Mouse (Mus musculus) embryonic fibroblast, embryonic 13.5 days (primary cell): ENCODE data around the gene Zfp512b.

ENCODE experiments used
- CTCF ChIP-seq: IDR thresholded peaks from 2 replicates; pipeline ENCODE4 v1.5.1; 2011; ENCODE audit warnings: mild to moderate bottlenecking, control low read depth, low read length, moderate library complexity, borderline replicate concordance; ENCODE audit not compliant: insufficient read depth
- POLR2A ChIP-seq: IDR thresholded peaks from 2 replicates; pipeline ENCODE4 v1.6.1; 2011; ENCODE audit warnings: low read depth, mild to moderate bottlenecking, control low read depth, low read length, moderate library complexity

DNA sequence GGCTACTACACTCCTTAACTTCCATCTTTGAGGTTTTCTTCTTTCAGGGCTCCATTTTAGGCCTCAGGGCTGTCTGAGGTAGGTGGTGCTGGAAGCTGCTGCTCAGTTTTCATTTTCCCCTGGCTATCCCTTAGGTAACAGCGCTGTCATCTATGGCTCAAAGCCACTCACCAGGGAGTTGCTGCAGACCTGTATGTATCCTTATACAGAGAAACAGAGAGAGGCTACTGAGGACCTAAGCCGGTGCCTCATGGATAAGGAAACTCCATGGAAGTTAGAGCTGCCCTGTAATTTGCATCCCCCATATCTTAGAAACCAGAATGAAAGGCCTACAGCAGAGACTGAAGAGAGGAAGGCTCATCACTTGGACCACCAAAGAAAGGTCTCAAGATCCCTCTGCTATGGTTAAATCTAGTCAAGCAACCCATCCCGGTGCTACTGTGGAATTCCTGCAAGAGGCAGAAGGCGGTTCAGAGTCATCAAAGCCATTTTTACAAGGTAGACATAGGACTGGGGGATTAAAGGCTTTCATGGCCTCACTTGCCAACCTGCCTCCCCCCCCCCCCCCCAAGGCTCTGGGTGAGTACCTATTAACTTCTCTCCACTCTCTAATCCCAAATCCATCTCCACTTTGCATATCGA is 12.4 kb downstream of the Zfp512b start:
- TF ChIP-seq CTCF (no peak), POLR2A (no peak)
